Mouse (Mus musculus): ENCODE results near the gene B3galt4.

DNA sequence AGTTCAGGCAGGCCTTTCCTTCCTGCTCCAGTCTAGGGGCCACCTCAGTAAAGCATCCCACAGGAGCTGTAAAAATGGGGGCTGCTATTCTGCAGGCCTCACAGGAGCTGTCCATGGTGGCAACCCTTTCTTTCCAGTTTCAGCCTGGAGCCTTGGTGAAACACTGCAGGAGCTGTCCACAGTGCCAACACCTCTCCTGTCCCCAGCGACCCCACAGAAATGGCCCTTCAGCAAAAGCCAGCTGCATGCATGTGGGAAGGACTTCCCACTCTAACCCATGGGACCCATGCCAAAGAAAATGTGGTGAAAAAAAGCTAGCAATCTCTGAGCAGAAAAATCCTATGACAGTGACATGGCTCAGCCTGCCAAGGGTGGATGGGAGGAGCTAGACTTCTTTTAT is 21.4 kb upstream of the B3galt4 start:
- TF ChIP-seq POLR2A (IDR thresholded peaks at IDR 0.05; ENCODE audit: low read depth, low read length) (no peak), CTCF (conservative IDR thresholded peaks at IDR 0.05; ENCODE audit: insufficient read depth, insufficient read length, low read depth, low read length) (no peak)
